Mouse (Mus musculus): ENCODE measurements around the gene St6galnac5. TPM values are rescaled to one million over a fixed set of nuclear protein-coding genes. Genes with fewer than 3 reads are reported as not detected.

The St6galnac5 gene
- polyA plus RNA-seq, 1 experiment from 2014 or later, result 0.62 TPM

GRCm38 (mm10) chr3:152841264-152841663 is 140.8 kb downstream of the St6galnac5 start:
- ATAC-seq (ENCODE audit: low read depth), result no peak
- Histone ChIP-seq H3K9ac (ENCODE audit: low read length) (no peak overlapping the region), H3K27me3 (ENCODE audit: control insufficient read depth, insufficient read depth, low read depth, low read length) (no peaks in the 10 kb centered on the region), H3K4me2 (ENCODE audit: low read depth, low read length) (no peak overlapping the region), H3K27ac (ENCODE audit: low read length) (no peak overlapping the region), H3K4me3 (ENCODE audit: low read length) (no peak overlapping the region), H3K4me1 (replicated peaks; ENCODE audit: control insufficient read depth, insufficient read depth, low read length) (no peaks in the 10 kb centered on the region), H3K9me3 (ENCODE audit: control insufficient read depth, low read length) (no peaks in the 10 kb centered on the region), H3K36me3 (ENCODE audit: control insufficient read depth, insufficient read depth, low read length) (no peaks in the 10 kb centered on the region)
- 84% methylated on average over 6 of the region's 6 CpGs for WGBS

DNA sequence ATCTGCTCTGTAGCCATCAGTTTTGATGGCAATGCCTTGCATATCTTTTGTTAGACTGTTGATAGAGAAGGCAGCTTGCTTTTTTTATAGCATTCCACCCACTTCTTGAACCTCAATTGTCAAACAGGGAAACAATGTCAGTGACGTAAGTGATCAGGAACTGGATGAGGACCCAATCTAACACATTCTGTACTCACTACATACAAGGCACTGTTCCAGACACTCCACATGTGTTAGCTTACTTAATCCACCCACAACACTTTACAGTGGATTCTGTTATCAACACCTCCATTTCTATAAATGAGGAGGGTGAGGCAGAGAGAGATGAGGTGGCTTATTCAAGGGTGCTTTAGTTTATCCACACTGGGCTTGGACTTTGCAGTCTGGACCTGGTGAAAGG is 144.1 kb downstream of the St6galnac5 start:
- 62% methylated on average over 1 of the region's 1 CpGs for WGBS
- ATAC-seq (ENCODE audit: low read depth), result no peak

GRCm38 (mm10) chr3:152837407-152837806 is 144.6 kb downstream of the St6galnac5 start:
- Histone ChIP-seq H3K9me3 (ENCODE audit: control insufficient read depth, low read length) (no peaks in the 10 kb centered on the region), H3K4me3 (ENCODE audit: low read length) (no peak overlapping the region), H3K9ac (ENCODE audit: low read length) (no peak overlapping the region), H3K36me3 (ENCODE audit: control insufficient read depth, insufficient read depth, low read length) (no peaks in the 10 kb centered on the region), H3K27me3 (ENCODE audit: control insufficient read depth, insufficient read depth, low read depth, low read length) (no peaks in the 10 kb centered on the region), H3K4me1 (replicated peaks; ENCODE audit: control insufficient read depth, insufficient read depth, low read length) (no peaks in the 10 kb centered on the region), H3K4me2 (ENCODE audit: low read depth, low read length) (no peak overlapping the region), H3K27ac (ENCODE audit: low read length) (no peak overlapping the region)
- ATAC-seq (ENCODE audit: low read depth), result no peak
- WGBS, result 49% methylated on average over 2 of the region's 2 CpGs

More for the DNA sequence above, 144.1 kb downstream of the St6galnac5 start:
- no peak overlapping the region for H3K9ac ChIP-seq (ENCODE audit: low read length)
- H3K9me3 ChIP-seq (ENCODE audit: control insufficient read depth, low read length), result no peaks in the 10 kb centered on the region
- H3K4me2 ChIP-seq (ENCODE audit: low read depth, low read length), result no peak overlapping the region
- H3K27ac ChIP-seq (ENCODE audit: low read length), result no peak overlapping the region
- no peak overlapping the region for H3K4me3 ChIP-seq (ENCODE audit: low read length)
- no peaks in the 10 kb centered on the region for H3K27me3 ChIP-seq (ENCODE audit: control insufficient read depth, insufficient read depth, low read depth, low read length)
- H3K36me3 ChIP-seq (ENCODE audit: control insufficient read depth, insufficient read depth, low read length), result no peaks in the 10 kb centered on the region
- no peaks in the 10 kb centered on the region for H3K4me1 ChIP-seq (replicated peaks; ENCODE audit: control insufficient read depth, insufficient read depth, low read length)

GRCm38 (mm10) chr3:152832436-152832835 is 149.6 kb downstream of the St6galnac5 start:
- 83% methylated on average over 4 of the region's 4 CpGs for WGBS
- no peak overlapping the region for H3K27ac ChIP-seq (ENCODE audit: low read length)
- no peaks in the 10 kb centered on the region for H3K9me3 ChIP-seq (ENCODE audit: control insufficient read depth, low read length)
- H3K36me3 ChIP-seq (ENCODE audit: control insufficient read depth, insufficient read depth, low read length), result no peaks in the 10 kb centered on the region
- no peaks in the 10 kb centered on the region for H3K27me3 ChIP-seq (ENCODE audit: control insufficient read depth, insufficient read depth, low read depth, low read length)
- H3K4me2 ChIP-seq (ENCODE audit: low read depth, low read length), result no peak overlapping the region
- no peak for ATAC-seq (ENCODE audit: low read depth)
- no peak overlapping the region for H3K9ac ChIP-seq (ENCODE audit: low read length)
- H3K4me3 ChIP-seq (ENCODE audit: low read length), result no peak overlapping the region
- H3K4me1 ChIP-seq (replicated peaks; ENCODE audit: control insufficient read depth, insufficient read depth, low read length), result no peaks in the 10 kb centered on the region

GRCm38 (mm10) chr3:152831974-152832373 is 150.1 kb downstream of the St6galnac5 start:
- Histone ChIP-seq H3K27ac (ENCODE audit: low read length) (no peak overlapping the region), H3K4me3 (ENCODE audit: low read length) (no peak overlapping the region), H3K9ac (ENCODE audit: low read length) (no peak overlapping the region), H3K4me2 (ENCODE audit: low read depth, low read length) (no peak overlapping the region), H3K36me3 (ENCODE audit: control insufficient read depth, insufficient read depth, low read length) (no peaks in the 10 kb centered on the region), H3K4me1 (replicated peaks; ENCODE audit: control insufficient read depth, insufficient read depth, low read length) (no peaks in the 10 kb centered on the region), H3K27me3 (ENCODE audit: control insufficient read depth, insufficient read depth, low read depth, low read length) (no peaks in the 10 kb centered on the region), H3K9me3 (ENCODE audit: control insufficient read depth, low read length) (no peaks in the 10 kb centered on the region)
- no peak for ATAC-seq (ENCODE audit: low read depth)
- 85% methylated on average over 9 of the region's 9 CpGs for WGBS

DNA sequence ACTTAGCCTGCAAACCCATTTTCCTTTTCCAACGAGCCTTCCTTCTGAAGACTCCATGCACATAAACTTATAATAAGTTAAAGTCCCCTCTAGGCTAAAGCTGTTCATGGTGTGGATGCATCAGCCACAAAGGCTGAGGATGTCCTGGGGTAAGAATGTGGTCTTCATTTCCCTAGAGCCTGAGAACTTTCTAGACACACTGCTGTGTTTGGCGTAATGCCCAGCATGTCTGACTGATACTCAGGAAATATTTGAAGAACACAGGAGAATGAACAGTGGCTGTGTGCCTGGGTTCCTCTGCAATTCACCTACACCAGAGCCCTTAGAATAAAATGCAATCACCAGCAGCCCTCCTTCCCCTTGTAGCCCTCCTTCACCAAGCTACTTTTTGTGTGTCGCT is 150.7 kb downstream of the St6galnac5 start:
- WGBS, result 73% methylated on average over 3 of the region's 3 CpGs
- no peaks in the 10 kb centered on the region for H3K4me1 ChIP-seq (replicated peaks; ENCODE audit: control insufficient read depth, insufficient read depth, low read length)
- H3K4me2 ChIP-seq (ENCODE audit: low read depth, low read length), result no peak overlapping the region
- no peak overlapping the region for H3K4me3 ChIP-seq (ENCODE audit: low read length)
- ATAC-seq (ENCODE audit: low read depth), result no peak
- no peaks in the 10 kb centered on the region for H3K27me3 ChIP-seq (ENCODE audit: control insufficient read depth, insufficient read depth, low read depth, low read length)
- H3K9ac ChIP-seq (ENCODE audit: low read length), result no peak overlapping the region
- H3K9me3 ChIP-seq (ENCODE audit: control insufficient read depth, low read length), result no peaks in the 10 kb centered on the region
- H3K36me3 ChIP-seq (ENCODE audit: control insufficient read depth, insufficient read depth, low read length), result no peaks in the 10 kb centered on the region
- no peak overlapping the region for H3K27ac ChIP-seq (ENCODE audit: low read length)

GRCm38 (mm10) chr3:152821202-152821601 is 160.8 kb downstream of the St6galnac5 start:
- no peak overlapping the region for H3K27ac ChIP-seq (ENCODE audit: low read length)
- no peaks in the 10 kb centered on the region for H3K4me1 ChIP-seq (replicated peaks; ENCODE audit: control insufficient read depth, insufficient read depth, low read length)
- H3K36me3 ChIP-seq (ENCODE audit: control insufficient read depth, insufficient read depth, low read length), result no peaks in the 10 kb centered on the region
- H3K4me3 ChIP-seq (ENCODE audit: low read length), result no peak overlapping the region
- peak; percentile 79 for ATAC-seq (ENCODE audit: low read depth)
- no peaks in the 10 kb centered on the region for H3K27me3 ChIP-seq (ENCODE audit: control insufficient read depth, insufficient read depth, low read depth, low read length)
- no peak overlapping the region for H3K4me2 ChIP-seq (ENCODE audit: low read depth, low read length)
- 44% methylated on average over 14 of the region's 14 CpGs for WGBS
- no peak overlapping the region for H3K9ac ChIP-seq (ENCODE audit: low read length)
- H3K9me3 ChIP-seq (ENCODE audit: control insufficient read depth, low read length), result no peaks in the 10 kb centered on the region

DNA sequence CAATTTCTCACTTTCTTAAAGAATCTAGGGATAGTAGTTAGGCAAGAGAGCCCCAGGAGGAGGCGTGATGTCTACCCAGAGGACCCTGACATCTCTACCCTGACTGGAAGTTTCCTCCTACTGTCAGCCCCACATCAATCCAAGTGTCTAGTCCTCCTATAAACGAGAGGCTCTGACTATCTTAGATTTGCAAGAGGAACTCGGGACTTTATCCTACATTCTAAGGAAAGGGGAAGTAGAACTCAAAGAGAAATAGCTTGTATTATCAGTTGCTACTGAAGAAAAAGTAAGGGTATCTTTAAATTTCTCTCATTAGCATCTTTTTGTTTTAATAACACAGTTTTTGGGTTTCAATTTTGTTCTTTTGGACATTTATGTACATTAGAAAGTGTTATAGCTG is 161.6 kb downstream of the St6galnac5 start:
- Histone ChIP-seq H3K36me3 (ENCODE audit: control insufficient read depth, insufficient read depth, low read length) (no peaks in the 10 kb centered on the region), H3K27me3 (ENCODE audit: control insufficient read depth, insufficient read depth, low read depth, low read length) (no peaks in the 10 kb centered on the region), H3K4me3 (ENCODE audit: low read length) (no peak overlapping the region), H3K9ac (ENCODE audit: low read length) (no peak overlapping the region), H3K4me2 (ENCODE audit: low read depth, low read length) (no peak overlapping the region), H3K4me1 (replicated peaks; ENCODE audit: control insufficient read depth, insufficient read depth, low read length) (no peaks in the 10 kb centered on the region), H3K9me3 (ENCODE audit: control insufficient read depth, low read length) (no peaks in the 10 kb centered on the region), H3K27ac (ENCODE audit: low read length) (no peak overlapping the region)
- 66% methylated on average over 3 of the region's 3 CpGs for WGBS
- no peak for ATAC-seq (ENCODE audit: low read depth)

DNA sequence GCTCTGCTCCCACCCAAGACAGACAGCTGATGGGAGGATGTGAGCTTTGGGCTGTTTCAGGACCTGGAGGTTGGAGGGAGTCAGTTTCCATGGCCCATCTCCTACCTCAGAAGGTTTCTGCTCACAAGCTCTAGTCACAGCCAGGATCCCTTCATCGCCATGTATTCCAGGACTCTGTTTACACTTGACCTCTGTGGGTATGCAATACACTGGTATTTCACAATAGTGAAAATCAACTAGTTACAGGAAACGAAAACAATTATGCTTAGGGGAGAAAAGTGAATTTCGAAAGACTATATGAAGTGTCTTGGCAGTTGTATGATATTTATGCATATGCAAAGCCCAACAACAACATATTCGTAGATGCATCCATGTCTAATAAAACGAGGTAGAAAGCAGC is 166.9 kb downstream of the St6galnac5 start:
- H3K4me1 ChIP-seq (replicated peaks; ENCODE audit: control insufficient read depth, insufficient read depth, low read length), result no peaks in the 10 kb centered on the region
- H3K9me3 ChIP-seq (ENCODE audit: control insufficient read depth, low read length), result no peaks in the 10 kb centered on the region
- no peaks in the 10 kb centered on the region for H3K36me3 ChIP-seq (ENCODE audit: control insufficient read depth, insufficient read depth, low read length)
- no peak overlapping the region for H3K4me3 ChIP-seq (ENCODE audit: low read length)
- peak; percentile 77 for ATAC-seq (ENCODE audit: low read depth)
- 55% methylated on average over 5 of the region's 5 CpGs for WGBS
- H3K27me3 ChIP-seq (ENCODE audit: control insufficient read depth, insufficient read depth, low read depth, low read length), result no peaks in the 10 kb centered on the region
- H3K9ac ChIP-seq (ENCODE audit: low read length), result no peak overlapping the region
- no peak overlapping the region; the same call in 1 of the 2 replicates for H3K27ac ChIP-seq (ENCODE audit: low read length)
- no peak overlapping the region for H3K4me2 ChIP-seq (ENCODE audit: low read depth, low read length)

- Histone ChIP-seq H3K27ac (ENCODE audit: low read length) (no peak overlapping the region), H3K27me3 (ENCODE audit: control insufficient read depth, insufficient read depth, low read depth, low read length) (no peaks in the 10 kb centered on the region), H3K4me3 (ENCODE audit: low read length) (no peak overlapping the region), H3K4me2 (ENCODE audit: low read depth, low read length) (no peak overlapping the region), H3K4me1 (replicated peaks; ENCODE audit: control insufficient read depth, insufficient read depth, low read length) (no peaks in the 10 kb centered on the region), H3K9ac (ENCODE audit: low read length) (no peak overlapping the region), H3K9me3 (ENCODE audit: control insufficient read depth, low read length) (no peaks in the 10 kb centered on the region), H3K36me3 (ENCODE audit: control insufficient read depth, insufficient read depth, low read length) (no peaks in the 10 kb centered on the region)
- no peak for ATAC-seq (ENCODE audit: low read depth)
- 47% methylated on average over 4 of the region's 4 CpGs for WGBS
These were observed 168.1 kb downstream of the St6galnac5 start for GRCm38 (mm10) chr3:152813905-152814304.

Measured in lung, embryonic 16.5 days (tissue).